Mouse (Mus musculus) midbrain, embryonic 16.5 days (tissue): ENCODE measurements around the gene A730071L15Rik. TPM values are rescaled to one million over a fixed set of nuclear protein-coding genes. Genes with fewer than 3 reads are reported as not detected.

ENCODE experiments used
- ATAC-seq: fragments of 200-750 bp; cut with Nextera tagmentation; 2 replicates; pipeline ENCODE4 v1.8.0; 2017; ENCODE audit warnings: moderate TSS enrichment
- H3K27ac ChIP-seq: fragments of 300-500 bp; sonication (generic); 2 replicates; pipeline ENCODE4 v1.5.1; 2014; ENCODE audit warnings: mild to moderate bottlenecking, low read length, mixed read lengths
- H3K27me3 ChIP-seq: fragments of 300-500 bp; sonication (generic); 2 replicates; pipeline ENCODE4 v1.6.1; 2014; ENCODE audit warnings: low read depth, low read length, mixed read lengths; ENCODE audit not compliant: control insufficient read depth, insufficient read depth
- H3K36me3 ChIP-seq: fragments of 300-500 bp; sonication (generic); 2 replicates; pipeline ENCODE4 v1.6.1; 2014; ENCODE audit warnings: mild to moderate bottlenecking, low read length, moderate library complexity, mixed read lengths; ENCODE audit not compliant: control insufficient read depth, insufficient read depth
- H3K4me1 ChIP-seq: fragments of 300-500 bp; sonication (generic); 2 replicates; pipeline ENCODE4 v1.6.1; 2014; ENCODE audit warnings: mild to moderate bottlenecking, low read length, mixed read lengths; ENCODE audit not compliant: control insufficient read depth, insufficient read depth
- H3K4me2 ChIP-seq: fragments of 300-500 bp; sonication (generic); 2 replicates; pipeline ENCODE4 v1.6.1; 2014; ENCODE audit warnings: mild to moderate bottlenecking, low read length, mixed read lengths
- H3K4me3 ChIP-seq: fragments of 300-500 bp; sonication (generic); 2 replicates; pipeline ENCODE4 v1.5.1; 2014; ENCODE audit warnings: low read depth, mild to moderate bottlenecking, low read length, moderate library complexity, mixed read lengths
- H3K9ac ChIP-seq: fragments of 300-500 bp; sonication (generic); 2 replicates; pipeline ENCODE4 v1.6.1; 2014; ENCODE audit warnings: low read depth, low read length, mixed read lengths
- H3K9me3 ChIP-seq: fragments of 300-500 bp; sonication (generic); replicated peaks from 2 replicates; pipeline ENCODE4 v1.6.1; 2014; ENCODE audit warnings: mild to moderate bottlenecking, low read length, mixed read lengths; ENCODE audit not compliant: control insufficient read depth, poor library complexity, severe bottlenecking
- WGBS: fragments of 180-500 bp; shearing (Covaris S2); extraction: QIAGEN DNeasy Blood & Tissue Kit; methylation state at CpG from one replicate; pipeline ENCODE4 v1.1.7; 2014; 5-methylcytosine and 5-hydroxymethylcytosine counted together
- polyA plus RNA-seq: library from polyadenylated mRNA; unstranded; fragments of >200 nt; fragmentation: Nextera tagmentation; extraction: Ambion mirVana; gene quantifications from 2 replicates; pipeline ENCODE4 v1.2.1, GENCODE M21; 2015

The A730071L15Rik gene
- 0.51 and 0.63 TPM in 2 replicates for polyA plus RNA-seq

DNA sequence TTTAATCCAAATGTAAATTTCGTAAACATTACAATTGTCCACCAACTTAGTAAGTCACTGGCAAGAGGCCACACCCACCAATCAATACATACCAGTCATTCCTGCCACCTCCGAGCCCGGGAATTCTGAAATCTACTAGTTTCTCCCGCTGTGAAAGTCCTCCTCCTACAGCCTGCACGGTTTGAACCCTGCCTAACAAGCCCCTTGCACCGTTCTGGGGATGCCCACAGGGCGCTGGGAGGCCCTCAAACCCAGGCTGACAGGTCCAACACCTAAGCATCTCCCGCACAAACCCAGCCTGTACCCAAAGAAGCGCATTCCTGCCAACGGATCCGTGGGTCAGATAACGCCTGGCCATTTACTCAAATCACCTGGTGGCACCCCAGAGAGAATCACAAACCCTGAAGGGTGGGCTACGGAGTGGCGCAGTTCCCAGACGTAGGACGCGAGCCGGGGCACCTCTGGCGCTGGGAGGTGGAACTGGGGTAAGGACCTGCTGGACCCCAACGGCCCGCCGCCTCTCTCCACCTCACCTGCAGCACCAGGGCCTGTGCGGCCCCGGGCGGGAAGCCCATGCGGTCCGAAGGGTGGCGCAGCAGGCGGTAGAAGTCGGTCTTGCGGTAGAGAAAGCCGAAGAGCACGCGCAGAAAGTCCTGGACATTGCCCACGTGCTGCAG, at the start of gene A730071L15Rik:
Gene A730071L15Rik, plus strand, starts transcription at position 620 of the 677 bp plus-strand sequence.
- Histone ChIP-seq H3K4me2 (peak within 1 kb of the TSS; percentile 93), H3K9me3 (no peaks in the 10 kb centered on the region), H3K4me3 (peak within 1 kb of the TSS; percentile 100), H3K27ac (peak within 1 kb of the TSS; percentile 99), H3K9ac (peak within 1 kb of the TSS; percentile 97), H3K4me1 (peaks cover 22% of the 10 kb centered on the region), H3K27me3 (no peaks in the 10 kb centered on the region; the same call in 1 of the 2 replicates), H3K36me3 (no peaks in the 10 kb centered on the region)
- peak; percentile 75 for ATAC-seq
- WGBS = 2% methylated on average over 35 of the region's 35 CpGs

DNA sequence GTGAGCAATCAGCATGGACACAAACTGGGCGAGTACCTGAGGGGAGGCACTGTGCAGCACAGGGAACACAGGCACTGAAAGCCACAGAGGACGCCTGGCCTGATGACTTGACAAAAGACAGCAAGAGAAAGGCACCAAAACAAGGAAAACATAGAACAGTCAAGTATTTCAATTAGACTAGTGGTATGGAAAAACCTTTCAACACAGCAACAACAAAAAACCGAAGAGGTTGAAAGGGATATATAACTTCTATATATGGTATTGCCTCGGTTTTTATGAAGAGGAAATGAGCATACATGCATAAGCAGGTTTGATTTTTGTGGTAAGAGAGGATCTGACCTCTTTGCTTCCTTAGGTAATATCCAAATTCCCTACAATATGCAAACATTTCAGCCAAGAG, 47.0 kb upstream of the A730071L15Rik start:
- Histone ChIP-seq H3K9ac (no peak overlapping the region), H3K4me1 (peaks cover 3% of the 10 kb centered on the region; the same call in 1 of the 2 replicates), H3K9me3 (no peaks in the 10 kb centered on the region), H3K4me2 (no peak overlapping the region), H3K27ac (no peak overlapping the region), H3K4me3 (no peak overlapping the region), H3K36me3 (peaks cover 8% of the 10 kb centered on the region; the same call in 1 of the 2 replicates), H3K27me3 (no peaks in the 10 kb centered on the region)
- ATAC-seq = no peak
- 85% methylated on average over 4 of the region's 4 CpGs for WGBS

DNA sequence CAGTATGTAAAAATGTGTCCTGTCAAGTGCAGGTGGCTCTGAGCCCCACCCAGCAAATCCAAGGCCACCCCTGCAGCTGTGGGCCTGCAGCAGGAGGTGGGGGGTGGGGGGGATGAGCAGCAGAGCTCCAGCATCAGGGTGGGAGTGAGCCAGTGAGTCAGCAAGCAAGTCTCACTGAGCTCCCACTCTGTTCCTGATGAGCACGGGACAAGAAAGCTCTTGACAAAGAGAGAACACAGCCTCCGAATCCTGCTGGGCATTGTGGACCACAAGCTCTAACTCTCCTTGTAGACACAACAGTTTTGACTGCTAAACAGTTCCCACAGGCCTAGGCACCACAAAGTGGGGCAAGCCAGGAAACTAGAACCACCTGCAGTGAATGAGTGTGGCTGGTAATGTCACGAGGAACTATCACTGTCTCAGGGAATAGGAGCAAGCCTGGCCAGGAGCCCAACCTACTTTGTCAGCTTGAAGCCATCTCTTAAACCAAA, 45.6 kb upstream of the A730071L15Rik start:
- peaks cover 3% of the 10 kb centered on the region; the same call in 1 of the 2 replicates for H3K4me1 ChIP-seq
- H3K27me3 ChIP-seq = no peaks in the 10 kb centered on the region
- WGBS = 65% methylated on average over 3 of the region's 3 CpGs
- H3K9ac ChIP-seq = no peak overlapping the region
- H3K9me3 ChIP-seq = no peaks in the 10 kb centered on the region
- no peak overlapping the region for H3K4me2 ChIP-seq
- H3K36me3 ChIP-seq = peaks cover 5% of the 10 kb centered on the region; the same call in 1 of the 2 replicates
- no peak overlapping the region for H3K4me3 ChIP-seq
- ATAC-seq = no peak
- H3K27ac ChIP-seq = no peak overlapping the region

DNA sequence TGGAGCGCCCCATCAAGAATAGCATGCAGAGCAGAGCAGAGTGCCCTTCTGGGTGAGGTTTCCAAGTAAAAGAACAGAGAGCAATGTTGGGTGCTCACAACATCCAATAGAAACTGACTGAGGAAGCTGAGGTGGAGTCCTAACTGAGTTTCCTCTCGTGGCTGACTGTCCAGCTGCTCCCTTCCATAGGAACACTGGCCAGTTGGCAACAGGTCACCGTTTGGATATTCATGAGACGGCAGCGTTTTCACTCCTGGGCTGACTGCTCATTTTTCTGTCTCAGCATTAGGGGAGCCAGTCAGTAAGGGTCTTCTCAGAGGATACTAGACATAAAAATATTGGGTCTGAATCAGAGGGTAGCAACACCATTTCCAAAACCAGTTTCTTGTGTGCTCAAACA, 43.2 kb upstream of the A730071L15Rik start:
- no peak for ATAC-seq
- Histone ChIP-seq H3K9ac (no peak overlapping the region), H3K4me2 (no peak overlapping the region), H3K27me3 (no peaks in the 10 kb centered on the region), H3K36me3 (no peaks in the 10 kb centered on the region), H3K4me3 (no peak overlapping the region), H3K4me1 (peaks cover 3% of the 10 kb centered on the region; the same call in 1 of the 2 replicates), H3K9me3 (no peaks in the 10 kb centered on the region), H3K27ac (no peak overlapping the region)
- 67% methylated on average over 5 of the region's 5 CpGs for whole genome bisulfite sequencing

DNA sequence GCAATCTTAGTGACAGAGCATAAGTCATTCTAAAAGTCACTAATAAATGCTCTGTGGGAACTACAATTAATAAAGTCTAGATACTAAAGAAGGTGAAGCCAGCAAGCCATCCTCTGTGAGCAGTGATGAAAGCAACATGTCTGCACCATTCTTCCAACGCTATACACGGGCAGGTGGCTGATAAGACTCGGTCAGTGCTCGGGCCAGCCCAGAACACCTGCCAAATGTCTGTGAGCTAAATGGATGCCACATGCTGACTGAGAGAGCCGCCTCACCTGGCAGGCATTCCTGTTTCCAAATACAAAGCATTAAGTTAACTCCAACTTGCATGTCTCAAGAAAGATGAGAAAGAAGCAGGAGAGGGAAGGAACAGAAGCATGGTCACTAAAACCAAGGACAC, 42.7 kb upstream of the A730071L15Rik start:
- peaks cover 3% of the 10 kb centered on the region; the same call in 1 of the 2 replicates for H3K4me1 ChIP-seq
- no peaks in the 10 kb centered on the region for H3K9me3 ChIP-seq
- no peak overlapping the region for H3K9ac ChIP-seq
- no peak overlapping the region for H3K4me2 ChIP-seq
- H3K4me3 ChIP-seq = no peak overlapping the region
- H3K27me3 ChIP-seq = no peaks in the 10 kb centered on the region
- no peak for ATAC-seq
- H3K36me3 ChIP-seq = no peaks in the 10 kb centered on the region
- 86% methylated on average over 5 of the region's 5 CpGs for WGBS
- no peak overlapping the region for H3K27ac ChIP-seq

DNA sequence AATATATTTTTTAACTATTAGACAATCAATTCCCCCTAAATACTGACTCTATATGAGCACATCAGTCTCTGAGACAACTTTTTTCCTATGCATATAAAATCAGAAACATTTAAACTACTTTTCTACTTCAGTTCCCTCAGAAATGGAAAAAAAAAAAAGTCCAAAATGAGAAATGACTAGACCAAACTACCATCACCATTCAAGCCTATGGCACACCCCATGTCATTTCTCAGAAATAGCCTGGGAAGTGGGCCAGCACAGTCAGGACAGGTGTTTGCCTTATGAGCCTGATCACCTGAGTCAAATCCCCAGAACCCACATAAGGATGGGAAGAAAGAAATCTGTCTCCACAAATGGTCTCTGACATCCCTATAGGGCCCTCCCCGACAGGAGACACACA, 41.3 kb upstream of the A730071L15Rik start:
- no peak overlapping the region for H3K4me2 ChIP-seq
- no peaks in the 10 kb centered on the region for H3K27me3 ChIP-seq
- no peak overlapping the region for H3K4me3 ChIP-seq
- no peak overlapping the region for H3K27ac ChIP-seq
- WGBS = 93% methylated on average over 1 of the region's 1 CpGs
- H3K4me1 ChIP-seq = peaks cover 3% of the 10 kb centered on the region; the same call in 1 of the 2 replicates
- H3K9ac ChIP-seq = no peak overlapping the region
- ATAC-seq = no peak
- H3K9me3 ChIP-seq = no peaks in the 10 kb centered on the region
- no peaks in the 10 kb centered on the region for H3K36me3 ChIP-seq

DNA sequence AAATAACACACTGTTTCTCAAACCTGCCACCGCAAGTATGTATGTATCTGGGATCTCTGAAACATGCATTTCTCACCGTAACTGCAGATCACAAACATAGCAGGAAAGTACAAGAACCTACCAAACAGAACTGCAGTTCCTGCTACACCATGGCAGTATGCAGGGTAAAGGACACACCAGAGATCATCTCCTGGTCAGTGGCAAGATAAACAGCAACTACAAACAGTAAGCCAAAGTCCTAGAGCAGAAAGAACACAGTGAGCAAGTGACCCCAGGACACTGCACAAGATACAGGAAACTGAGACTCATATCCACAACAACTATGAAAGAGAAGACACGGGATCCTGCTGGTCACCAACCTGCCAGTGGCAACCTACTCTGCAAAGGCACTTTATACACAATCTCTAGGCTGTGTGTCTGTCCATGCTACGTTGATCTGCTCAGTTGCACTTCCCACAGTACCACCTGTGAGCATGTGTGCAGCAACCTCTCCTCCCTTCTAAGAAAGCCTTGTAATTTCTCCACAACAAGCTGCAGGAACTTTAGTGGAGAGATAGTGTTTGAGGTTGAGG, 40.0 kb upstream of the A730071L15Rik start:
- no peak overlapping the region for H3K4me3 ChIP-seq
- H3K36me3 ChIP-seq = no peaks in the 10 kb centered on the region
- no peak overlapping the region for H3K9ac ChIP-seq
- no peak for ATAC-seq
- 0 out of 2 replicates have a peak, but pooled peaks cover 3% of the 10 kb centered on the region for H3K4me1 ChIP-seq
- no peaks in the 10 kb centered on the region for H3K9me3 ChIP-seq
- no peaks in the 10 kb centered on the region for H3K27me3 ChIP-seq
- 92% methylated on average over 4 of the region's 4 CpGs for WGBS
- no peak overlapping the region for H3K27ac ChIP-seq
- no peak overlapping the region for H3K4me2 ChIP-seq

DNA sequence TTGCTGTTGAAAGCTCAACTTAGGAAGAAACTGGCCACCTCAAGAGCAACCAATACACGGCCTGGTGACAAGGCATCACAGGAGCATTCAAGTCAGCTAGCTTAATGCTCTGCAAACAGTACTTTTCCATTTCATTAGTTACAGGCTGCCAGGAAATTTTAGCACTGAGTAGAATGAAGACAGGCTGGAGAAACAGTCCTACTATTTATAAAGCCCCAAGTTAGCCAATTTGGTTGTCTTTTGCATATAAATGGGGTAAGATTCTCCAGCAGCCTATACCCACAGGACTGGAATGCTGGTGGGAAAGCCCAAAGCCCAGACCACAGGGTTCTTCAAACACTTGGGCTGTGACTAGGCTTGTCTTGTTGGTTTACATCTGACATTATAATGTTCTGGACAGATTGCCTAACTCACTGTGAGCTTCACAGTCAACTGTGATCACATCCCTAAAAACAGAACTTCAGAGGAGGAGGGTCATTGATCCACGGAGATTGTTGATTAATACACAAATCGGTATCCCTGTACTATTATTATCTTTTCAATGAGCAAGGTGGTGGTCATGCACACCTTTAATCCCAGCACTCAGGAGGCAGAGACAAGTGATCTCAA, 39.1 kb upstream of the A730071L15Rik start:
- 0 out of 2 replicates have a peak, but pooled peaks cover 3% of the 10 kb centered on the region for H3K4me1 ChIP-seq
- 83% methylated on average over 3 of the region's 3 CpGs for whole genome bisulfite sequencing
- no peak overlapping the region for H3K9ac ChIP-seq
- no peak overlapping the region for H3K4me3 ChIP-seq
- ATAC-seq = no peak
- H3K27me3 ChIP-seq = no peaks in the 10 kb centered on the region
- H3K4me2 ChIP-seq = no peak overlapping the region
- H3K27ac ChIP-seq = no peak overlapping the region
- no peaks in the 10 kb centered on the region for H3K36me3 ChIP-seq
- no peaks in the 10 kb centered on the region for H3K9me3 ChIP-seq

DNA sequence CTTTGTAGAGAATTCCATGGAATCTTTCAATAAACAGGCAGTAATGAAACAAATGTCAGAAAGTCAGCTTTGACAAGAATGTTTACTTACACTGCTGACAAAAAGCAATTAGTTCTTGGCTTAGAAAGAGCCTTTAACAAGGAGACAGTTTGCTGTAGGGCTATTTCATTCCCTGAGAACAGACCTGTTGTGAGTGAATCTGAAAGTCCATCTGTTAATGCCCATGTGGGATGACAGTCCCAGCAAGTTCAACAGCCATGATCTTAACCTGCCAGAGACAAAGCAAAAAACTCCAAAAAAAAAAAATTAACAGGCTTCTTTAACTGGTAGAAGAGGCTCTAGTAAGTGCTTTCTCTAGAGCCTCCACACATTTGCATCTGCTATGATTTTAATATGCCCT, 38.3 kb upstream of the A730071L15Rik start:
- no peaks in the 10 kb centered on the region for H3K9me3 ChIP-seq
- no peak overlapping the region for H3K9ac ChIP-seq
- no peak overlapping the region for H3K4me3 ChIP-seq
- 0 out of 2 replicates have a peak, but pooled peaks cover 3% of the 10 kb centered on the region for H3K4me1 ChIP-seq
- no peak overlapping the region for H3K27ac ChIP-seq
- H3K27me3 ChIP-seq = no peaks in the 10 kb centered on the region
- no peak for ATAC-seq
- no peak overlapping the region for H3K4me2 ChIP-seq
- no peaks in the 10 kb centered on the region for H3K36me3 ChIP-seq
